In the genomic region with DNA sequence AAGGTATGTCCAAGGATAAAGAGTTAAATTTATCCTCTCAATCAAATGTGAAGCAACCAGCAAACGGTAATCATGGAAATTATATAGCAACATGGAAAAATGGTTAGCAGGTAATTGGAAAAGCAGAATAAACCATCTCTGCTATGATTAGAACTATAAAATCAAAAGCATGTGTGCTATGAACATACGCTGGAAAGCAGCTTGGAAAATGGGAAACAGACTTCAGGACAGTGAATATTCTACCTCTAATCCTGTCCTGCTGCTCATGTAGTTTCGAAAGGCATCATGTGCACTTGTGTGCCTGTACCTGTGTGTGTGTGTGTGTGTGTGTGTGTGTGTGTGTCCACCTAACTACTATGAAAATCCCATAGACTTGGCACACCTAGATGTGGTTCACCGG, we compare ENCODE assay signal across 21 mouse cellular contexts.
DNase-seq lines count a peak whose midpoint lies in the region; ATAC-seq and TF ChIP-seq lines count a peak whose summit lies in the region.
"Had no signal": no experiment of that assay in that cellular context is flagged by ENCODE, and none has a peak within 500 bp of the region (broad histone marks: within the 10 kb centered on the region; RNA-seq: fewer than 3 reads in every experiment).

No protein-coding gene starts in this region.

- no peaks in the 10 kb centered on the region for H3K27me3 ChIP-seq in neural tube, embryonic 11.5 days (ENCODE audit: control insufficient read depth, insufficient read depth, low read length)
- H3K27me3 ChIP-seq in neural tube, embryonic 15.5 days (replicated peaks): no peaks in the 10 kb centered on the region
- H3K27me3 ChIP-seq in embryonic facial prominence, embryonic 14.5 days (replicated peaks; ENCODE audit: control insufficient read depth, insufficient read depth, low read length): no peaks in the 10 kb centered on the region
- H3K27me3 ChIP-seq in limb, embryonic 14.5 days (ENCODE audit: control insufficient read depth, insufficient read depth, low read length): no peaks in the 10 kb centered on the region
- H3K27me3 ChIP-seq in forebrain, embryonic 15.5 days: no peaks in the 10 kb centered on the region
- no peaks in the 10 kb centered on the region for H3K27me3 ChIP-seq in hindbrain, embryonic 11.5 days (ENCODE audit: control insufficient read depth, insufficient read depth, low read length)
- H3K27me3 ChIP-seq: heart, embryonic 15.5 days; hindbrain, embryonic 15.5 days had no signal

- no peak for ATAC-seq in neural tube, embryonic 11.5 days (ENCODE audit: insufficient read depth, low FRiP score, low TSS enrichment)
- ATAC-seq in neural tube, embryonic 15.5 days (ENCODE audit: low FRiP score): no peak
- peak; percentile 51; the same call in 1 of the 2 replicates for ATAC-seq in embryonic facial prominence, embryonic 14.5 days (ENCODE audit: low read depth)
- ATAC-seq in limb, embryonic 14.5 days (ENCODE audit: low FRiP score, low read depth): peak; percentile 30; the same call in 1 of the 2 replicates
- no peak for ATAC-seq in forebrain, embryonic 15.5 days (replicated peaks)
- ATAC-seq in hindbrain, embryonic 11.5 days (ENCODE audit: low FRiP score): no peak
- ATAC-seq: forebrain, embryonic 16.5 days had no signal

- H3K9ac ChIP-seq in neural tube, embryonic 11.5 days (ENCODE audit: low read length): no peak overlapping the region
- H3K9ac ChIP-seq in neural tube, embryonic 15.5 days (replicated peaks): no peak overlapping the region
- H3K9ac ChIP-seq in embryonic facial prominence, embryonic 14.5 days (ENCODE audit: low read depth, low read length): no peak overlapping the region
- H3K9ac ChIP-seq in limb, embryonic 14.5 days (ENCODE audit: low read depth, low read length, severe bottlenecking): no peak overlapping the region
- H3K9ac ChIP-seq in forebrain, embryonic 15.5 days (replicated peaks): no peak overlapping the region
- H3K9ac ChIP-seq in hindbrain, embryonic 11.5 days (ENCODE audit: low read depth, low read length): no peak overlapping the region
- H3K9ac ChIP-seq: heart, embryonic 15.5 days; hindbrain, embryonic 15.5 days had no signal

- H3K9me3 ChIP-seq in neural tube, embryonic 11.5 days (ENCODE audit: control insufficient read depth, low read length): no peaks in the 10 kb centered on the region
- no peaks in the 10 kb centered on the region for H3K9me3 ChIP-seq in neural tube, embryonic 15.5 days (replicated peaks)
- no peaks in the 10 kb centered on the region for H3K9me3 ChIP-seq in embryonic facial prominence, embryonic 14.5 days (ENCODE audit: control insufficient read depth, low read length)
- no peaks in the 10 kb centered on the region for H3K9me3 ChIP-seq in limb, embryonic 14.5 days (ENCODE audit: control insufficient read depth, low read length)
- H3K9me3 ChIP-seq in forebrain, embryonic 15.5 days: no peaks in the 10 kb centered on the region
- H3K9me3 ChIP-seq in hindbrain, embryonic 11.5 days (ENCODE audit: control insufficient read depth, low read length): no peaks in the 10 kb centered on the region
- H3K9me3 ChIP-seq: forebrain, embryonic 10.5 days; heart, embryonic 15.5 days; hindbrain, embryonic 10.5 days; hindbrain, embryonic 15.5 days had no signal

- H3K4me3 ChIP-seq in neural tube, embryonic 11.5 days (ENCODE audit: low read depth, low read length): no peak overlapping the region
- H3K4me3 ChIP-seq in neural tube, embryonic 15.5 days (replicated peaks): no peak overlapping the region
- no peak overlapping the region for H3K4me3 ChIP-seq in embryonic facial prominence, embryonic 14.5 days (ENCODE audit: low read depth, low read length)
- no peak overlapping the region for H3K4me3 ChIP-seq in limb, embryonic 14.5 days (replicated peaks; ENCODE audit: low read length)
- no peak overlapping the region for H3K4me3 ChIP-seq in forebrain, embryonic 15.5 days
- H3K4me3 ChIP-seq in hindbrain, embryonic 11.5 days (ENCODE audit: low read depth, low read length): no peak overlapping the region
- H3K4me3 ChIP-seq: erythroblast, embryonic 14.5 days; forebrain, embryonic 10.5 days; heart, adult 2 months; heart, embryonic 15.5 days; hindbrain, embryonic 10.5 days; hindbrain, embryonic 15.5 days had no signal

- H3K4me2 ChIP-seq in neural tube, embryonic 11.5 days (ENCODE audit: low read depth): no peak overlapping the region
- no peak overlapping the region for H3K4me2 ChIP-seq in neural tube, embryonic 15.5 days
- no peak overlapping the region for H3K4me2 ChIP-seq in embryonic facial prominence, embryonic 14.5 days (ENCODE audit: low read depth, low read length)
- H3K4me2 ChIP-seq in limb, embryonic 14.5 days (replicated peaks; ENCODE audit: low read depth, low read length, severe bottlenecking): no peak overlapping the region
- no peak overlapping the region for H3K4me2 ChIP-seq in forebrain, embryonic 15.5 days (replicated peaks)
- no peak overlapping the region for H3K4me2 ChIP-seq in hindbrain, embryonic 11.5 days (replicated peaks; ENCODE audit: low read depth, low read length)
- H3K4me2 ChIP-seq: heart, embryonic 11.5 days; heart, embryonic 15.5 days; hindbrain, embryonic 15.5 days had no signal

- H3K27ac ChIP-seq in neural tube, embryonic 11.5 days (ENCODE audit: low read depth, low read length): no peak overlapping the region
- no peak overlapping the region for H3K27ac ChIP-seq in neural tube, embryonic 15.5 days (replicated peaks)
- peak overlapping the region; percentile 87 for H3K27ac ChIP-seq in embryonic facial prominence, embryonic 14.5 days (replicated peaks; ENCODE audit: low read depth, low read length)
- H3K27ac ChIP-seq in limb, embryonic 14.5 days (replicated peaks; ENCODE audit: low read depth, low read length): no peak overlapping the region
- H3K27ac ChIP-seq in forebrain, embryonic 15.5 days (replicated peaks): no peak overlapping the region
- H3K27ac ChIP-seq in hindbrain, embryonic 11.5 days (ENCODE audit: low read depth, low read length): no peak overlapping the region
- H3K27ac ChIP-seq: forebrain, embryonic 10.5 days; heart, adult 2 months; heart, embryonic 15.5 days; hindbrain, embryonic 10.5 days; hindbrain, embryonic 15.5 days had no signal

- peak; percentile 2 for DNase-seq in neural tube, embryonic 11.5 days (ENCODE audit: low spot score)
- DNase-seq in embryonic facial prominence, embryonic 14.5 days (ENCODE audit: low spot score): peak; percentile 81
- DNase-seq in limb, embryonic 14.5 days (ENCODE audit: low spot score): peak; percentile 31
- no peak for DNase-seq in spleen, postnatal 4 days (ENCODE audit: low spot score in 2 of 2)
- DNase-seq in hindbrain, embryonic 11.5 days (ENCODE audit: low spot score): no peak
- DNase-seq: adrenal gland, adult 8-10 months; cerebellum, adult 2 months; cerebellum, postnatal 10 days; gastrocnemius, postnatal 14 days; heart, postnatal 14 days; kidney, adult 11 months had no signal

- no peak for TF ChIP-seq POLR2A in limb, embryonic 14.5 days (IDR thresholded peaks at IDR 0.05; ENCODE audit: borderline replicate concordance, extremely low read depth, insufficient read depth, insufficient read length)

- no peaks in the 10 kb centered on the region for H3K36me3 ChIP-seq in neural tube, embryonic 11.5 days (ENCODE audit: control insufficient read depth, insufficient read depth, low read length)
- peaks cover 4% of the 10 kb centered on the region; the same call in 1 of the 2 replicates for H3K36me3 ChIP-seq in neural tube, embryonic 15.5 days
- peaks cover 76% of the 10 kb centered on the region for H3K36me3 ChIP-seq in embryonic facial prominence, embryonic 14.5 days (ENCODE audit: control insufficient read depth, insufficient read depth, low read length)
- peaks cover 77% of the 10 kb centered on the region for H3K36me3 ChIP-seq in limb, embryonic 14.5 days (ENCODE audit: control insufficient read depth, insufficient read depth, low read length)
- H3K36me3 ChIP-seq in forebrain, embryonic 15.5 days: no peaks in the 10 kb centered on the region
- H3K36me3 ChIP-seq in hindbrain, embryonic 11.5 days (ENCODE audit: control insufficient read depth, insufficient read depth, low read length): no peaks in the 10 kb centered on the region

- 95% methylated on average over 4 of the region's 4 CpGs for WGBS in neural tube, embryonic 11.5 days
- WGBS in neural tube, embryonic 15.5 days: 93% methylated on average over 4 of the region's 4 CpGs
- 43% methylated on average over 4 of the region's 4 CpGs for WGBS in embryonic facial prominence, embryonic 14.5 days
- 55% methylated on average over 4 of the region's 4 CpGs for WGBS in limb, embryonic 14.5 days
- WGBS in forebrain, embryonic 15.5 days: 94% methylated on average over 4 of the region's 4 CpGs
- 83% methylated on average over 4 of the region's 4 CpGs for whole genome bisulfite sequencing in hindbrain, embryonic 11.5 days

- no peaks in the 10 kb centered on the region for H3K4me1 ChIP-seq in neural tube, embryonic 11.5 days (ENCODE audit: control insufficient read depth, insufficient read depth, low read length)
- H3K4me1 ChIP-seq in neural tube, embryonic 15.5 days: no peaks in the 10 kb centered on the region
- H3K4me1 ChIP-seq in embryonic facial prominence, embryonic 14.5 days (ENCODE audit: control insufficient read depth, insufficient read depth, low read length): peaks cover 30% of the 10 kb centered on the region
- peaks cover 12% of the 10 kb centered on the region; the same call in 1 of the 2 replicates for H3K4me1 ChIP-seq in limb, embryonic 14.5 days (ENCODE audit: control insufficient read depth, insufficient read depth, low read length)
- peaks cover under 1% of the 10 kb centered on the region; the same call in 1 of the 2 replicates for H3K4me1 ChIP-seq in forebrain, embryonic 15.5 days
- H3K4me1 ChIP-seq in hindbrain, embryonic 11.5 days (replicated peaks; ENCODE audit: control insufficient read depth, insufficient read depth, low read length): no peaks in the 10 kb centered on the region
- H3K4me1 ChIP-seq: forebrain, embryonic 10.5 days; heart, embryonic 15.5 days; hindbrain, embryonic 10.5 days; hindbrain, embryonic 15.5 days had no signal

Comparison
In these comparisons a context has a peak if more than half of its experiments do, and no peak if none do; other contexts are left out.
1. ATAC-seq: peak in embryonic facial prominence, embryonic 14.5 days (single experiment) and limb, embryonic 14.5 days (single experiment); none in neural tube, embryonic 11.5 days (single experiment), neural tube, embryonic 15.5 days (single experiment), forebrain, embryonic 15.5 days (single experiment) and hindbrain, embryonic 11.5 days (single experiment).
2. DNase-seq: peak in neural tube, embryonic 11.5 days (single experiment), embryonic facial prominence, embryonic 14.5 days (single experiment) and limb, embryonic 14.5 days (single experiment); none in spleen, postnatal 4 days (0 of 2) and hindbrain, embryonic 11.5 days (single experiment).